Mouse (Mus musculus): ENCODE measurements around the gene Mtpn.
A peak's percentile ranks its signal among the peaks of the same experiment; 100 is the strongest.

Mtpn gene

GRCm38 (mm10) chr6:35539304-35540009 is at the start of gene Mtpn:
Gene Mtpn, minus strand, starts transcription at chr6:35539888.
- peak; percentile 98 for DNase-seq

- no peak for DNase-seq
Measured at GRCm38 (mm10) chr6:35568731-35569130, 29.0 kb upstream of the Mtpn start.

GRCm38 (mm10) chr6:35567755-35568154 is 28.1 kb upstream of the Mtpn start:
- no peak for DNase-seq

- no peak for DNase-seq
Measured at GRCm38 (mm10) chr6:35559950-35560349, 20.3 kb upstream of the Mtpn start.

GRCm38 (mm10) chr6:35544352-35544751 is 4.7 kb upstream of the Mtpn start:
- no peak for DNase-seq

GRCm38 (mm10) chr6:35542656-35543400 is 3.1 kb upstream of the Mtpn start:
- DNase-seq, result no peak

- peak; percentile 22 for DNase-seq
Measured at GRCm38 (mm10) chr6:35540377-35540776, 689 bp upstream of the Mtpn start.

GRCm38 (mm10) chr6:35538757-35539303 is 858 bp downstream of the Mtpn start:
- DNase-seq, result no peak

GRCm38 (mm10) chr6:35536021-35536420 is 3.7 kb downstream of the Mtpn start:
- no peak for DNase-seq

- no peak for DNase-seq
Measured at GRCm38 (mm10) chr6:35513362-35513761, 26.3 kb downstream of the Mtpn start.

- DNase-seq, result no peak
Measured at GRCm38 (mm10) chr6:35504781-35505180, 34.9 kb downstream of the Mtpn start.

GRCm38 (mm10) chr6:35502904-35503303 is 36.8 kb downstream of the Mtpn start:
- DNase-seq, result no peak

GRCm38 (mm10) chr6:35499978-35500667 is 39.6 kb downstream of the Mtpn start:
- DNase-seq, result no peak

- DNase-seq, result no peak
Measured at GRCm38 (mm10) chr6:35497406-35497805, 42.3 kb downstream of the Mtpn start.

GRCm38 (mm10) chr6:35493851-35494250 is 45.8 kb downstream of the Mtpn start:
- no peak for DNase-seq

- DNase-seq, result no peak
Measured at GRCm38 (mm10) chr6:35479651-35480335, 59.9 kb downstream of the Mtpn start.

GRCm38 (mm10) chr6:35476830-35477229 is 62.9 kb downstream of the Mtpn start:
- no peak for DNase-seq

GRCm38 (mm10) chr6:35463450-35464395 is 76.0 kb downstream of the Mtpn start:
- DNase-seq, result no peak

GRCm38 (mm10) chr6:35462484-35462883 is 77.2 kb downstream of the Mtpn start:
- DNase-seq, result no peak

Measured in cerebellum, adult 9-11 months (tissue).